Mouse (Mus musculus): ENCODE results near the gene Gm20390. TPM values are rescaled to one million over a fixed set of nuclear protein-coding genes. Genes with fewer than 3 reads are reported as not detected.

Gm20390 gene
- polyA plus RNA-seq (2015; fragmentation: Nextera tagmentation; extraction: Ambion mirVana): 241 and 293 TPM in 2 replicates

DNA sequence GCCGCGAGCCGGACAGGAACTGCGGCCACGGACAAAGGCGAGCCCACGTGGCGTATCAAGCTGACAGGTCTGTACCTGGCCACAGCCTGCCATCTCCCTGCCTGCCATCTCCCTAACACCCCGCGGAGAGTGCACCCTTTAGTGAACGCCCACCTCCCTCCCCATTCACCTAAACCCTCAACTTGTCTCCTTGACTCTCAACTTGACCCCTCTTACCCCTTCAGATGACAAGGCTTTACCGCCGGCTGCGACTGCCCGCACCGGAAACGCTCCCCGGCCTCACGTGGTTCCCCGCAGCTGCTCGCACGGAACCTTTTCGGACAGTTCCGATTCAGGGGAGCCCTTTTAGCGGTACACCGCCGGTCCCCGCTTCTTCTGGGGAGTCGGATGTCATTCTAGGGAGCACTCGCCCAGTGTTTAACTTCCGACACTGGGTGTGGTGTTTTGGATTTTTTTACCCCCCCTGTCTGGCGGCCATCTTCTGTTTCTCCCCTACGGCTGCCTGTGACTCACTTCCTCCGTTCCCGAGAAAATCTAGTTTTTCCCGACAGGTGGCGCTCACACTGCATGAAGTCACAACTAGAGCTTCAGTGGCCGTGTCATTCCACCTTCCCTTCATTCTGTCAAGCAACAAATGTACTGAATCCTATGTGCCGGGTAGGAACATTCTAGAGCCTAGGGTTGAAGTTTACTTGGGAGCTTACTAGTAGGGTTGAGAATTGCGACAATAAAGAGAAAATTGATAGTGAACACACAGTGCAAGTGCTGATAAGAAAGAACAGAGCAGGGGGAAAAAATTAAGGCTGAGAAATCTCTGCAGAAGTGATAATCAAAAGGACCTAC is at the start of gene Gm20390, which contains the start of gene Nme1:
Gene Gm20390, minus strand, starts transcription at position 289 of the 843 bp plus-strand sequence.
Gene Nme1, minus strand, starts transcription at position 517 of the 843 bp plus-strand sequence.

GRCm38 (mm10) chr11:93995720-93996305 is 27.7 kb upstream of the Gm20390 start, which contains the start of gene Spag9:
TSS of gene Spag9 (plus strand) at chr11:93996091.

GRCm38 (mm10) chr11:93956159-93956558 is 11.9 kb downstream of the Gm20390 start, which contains the start of gene Nme2:
TSS of gene Nme2 (minus strand) at chr11:93956259.

Other genes with a start within 250 kb of the Gm20390 start
- gene Utp18, start 82.5 kb downstream of the Gm20390 start, polyA plus RNA-seq (2015; fragmentation: Nextera tagmentation; extraction: Ambion mirVana): 16.3 and 17.9 TPM in 2 replicates
- gene Mbtd1, start 82.4 kb downstream of the Gm20390 start, polyA plus RNA-seq (2015; fragmentation: Nextera tagmentation; extraction: Ambion mirVana): 11.0 and 13.5 TPM in 2 replicates
- gene Nme2, start 12.0 kb downstream of the Gm20390 start, polyA plus RNA-seq (2015; fragmentation: Nextera tagmentation; extraction: Ambion mirVana): 506 and 601 TPM in 2 replicates
- 85.9 and 94.9 TPM in 2 replicates for gene Nme1, start 228 bp upstream of the Gm20390 start, polyA plus RNA-seq (2015; fragmentation: Nextera tagmentation; extraction: Ambion mirVana)
- 41.6 and 43.6 TPM in 2 replicates for gene Spag9, start 27.8 kb upstream of the Gm20390 start, polyA plus RNA-seq (2015; fragmentation: Nextera tagmentation; extraction: Ambion mirVana)
- 60.4 and 129 TPM in 2 replicates for gene Tob1, start 243.2 kb upstream of the Gm20390 start, polyA plus RNA-seq (2015; fragmentation: Nextera tagmentation; extraction: Ambion mirVana)